In genomic region chr11:69179512-69179911, GRCm38 (mm10) we compare ENCODE assay signal across 25 mouse cellular contexts. TPM values are rescaled to one million over a fixed set of nuclear protein-coding genes. Genes with fewer than 3 reads are reported as not detected.
A peak's percentile ranks its signal among the peaks of the same experiment; 100 is the strongest.
DNase-seq lines count a peak whose midpoint lies in the region.
"Had no signal": no experiment of that assay in that cellular context is flagged by ENCODE, and none has a peak within 500 bp of the region (broad histone marks: within the 10 kb centered on the region; RNA-seq: fewer than 3 reads in every experiment).

No protein-coding gene starts in this region.

- peak; percentile 65 for DNase-seq in heart, embryonic 10.5 days (ENCODE audit: low spot score)
- DNase-seq in heart, postnatal 10 days: no peak
- DNase-seq in Muller cell, postnatal 12 days (ENCODE audit: inconsistent ontology term): peak; percentile 74
- DNase-seq in ovary, postnatal 10 days (ENCODE audit: low spot score): no peak
- DNase-seq: adrenal gland, adult 2 months; adrenal gland, adult 8-10 months; adrenal gland, postnatal 10 days; adrenal gland, postnatal 14 days; adrenal gland, postnatal 25 days; adrenal gland, postnatal 36 days; B cell, adult 2 months; cerebellum, adult 11 months; cerebellum, adult 11-12 months; cerebellum, adult 18-20 months; cerebellum, adult 2 months had no signal

- WGBS in heart, embryonic 10.5 days: 53% methylated on average over 3 of the region's 3 CpGs

- no peaks in the 10 kb centered on the region for H3K36me3 ChIP-seq in heart, embryonic 10.5 days
- H3K36me3 ChIP-seq: G1E had no signal

- no peaks in the 10 kb centered on the region for H3K9me3 ChIP-seq in heart, embryonic 10.5 days
- H3K9me3 ChIP-seq: G1E had no signal

- intact Hi-C loops in heart, postnatal 10 days (cut with DNase I): no loop called here

- no peak overlapping the region for H3K4me3 ChIP-seq in heart, embryonic 10.5 days

- no peaks in the 10 kb centered on the region for H3K27me3 ChIP-seq in heart, embryonic 10.5 days (ENCODE audit: insufficient read depth, poor library complexity, severe bottlenecking)
- H3K27me3 ChIP-seq: Patski had no signal

- H3K27ac ChIP-seq in heart, embryonic 10.5 days: no peak overlapping the region

- H3K4me1 ChIP-seq in heart, embryonic 10.5 days: peaks cover 11% of the 10 kb centered on the region; the same call in 1 of the 2 replicates

RNA-seq across cellular contexts. Expression of gene Alox8, which starts 18.1 kb away (rescaled TPM):
- 1.1 and 1.2 TPM in 2 replicates for polyA plus RNA-seq in heart, embryonic 10.5 days (2016; fragmentation: Nextera tagmentation; extraction: Ambion mirVana)
- 1 to 10 TPM; 2.0 to 2.2 TPM for total RNA-seq in heart, postnatal 10 days (2021)
- total RNA-seq: adrenal gland, adult 18-20 months; adrenal gland, adult 2 months; adrenal gland, adult 8-10 months; adrenal gland, postnatal 10 days; adrenal gland, postnatal 14 days; adrenal gland, postnatal 25 days; adrenal gland, postnatal 36 days had no signal
- polyA plus RNA-seq: adrenal gland, adult 2 months; G1E; Patski had no signal

RNA-seq across cellular contexts. Expression of gene Alox12b, which starts 22.7 kb away (rescaled TPM):
- not detected in 2 replicates for polyA plus RNA-seq in heart, embryonic 10.5 days (2016; fragmentation: Nextera tagmentation; extraction: Ambion mirVana)
- total RNA-seq in heart, postnatal 10 days (2021): not detected
- total RNA-seq: adrenal gland, adult 18-20 months; adrenal gland, adult 2 months; adrenal gland, adult 8-10 months; adrenal gland, postnatal 10 days; adrenal gland, postnatal 14 days; adrenal gland, postnatal 25 days; adrenal gland, postnatal 36 days; adrenal gland, postnatal 4 days; CH12.LX; G1E; MEL had no signal
- polyA plus RNA-seq: activated CD4-positive, CD25-positive, alpha-beta regulatory T cell, adult 4 months; adrenal gland, adult 2 months; C2C12; CD4-positive, CD25-positive, alpha-beta regulatory T cell, adult 4 months; G1E; Patski had no signal

RNA-seq across cellular contexts. Expression of gene Aloxe3, which starts 53.8 kb away (rescaled TPM):
- polyA plus RNA-seq in heart, embryonic 10.5 days (2016; fragmentation: Nextera tagmentation; extraction: Ambion mirVana): 0.16 and 0.25 TPM in 2 replicates
- not detected for total RNA-seq in heart, postnatal 10 days (2021)
- total RNA-seq: MEL had no signal
- polyA plus RNA-seq: G1E had no signal

RNA-seq across cellular contexts. Expression of gene 9130213A22Rik, which starts 57.1 kb away (rescaled TPM):
- 0.16 and 0.17 TPM in 2 replicates for polyA plus RNA-seq in heart, embryonic 10.5 days (2016; fragmentation: Nextera tagmentation; extraction: Ambion mirVana)
- total RNA-seq in heart, postnatal 10 days (2021): under 1 TPM; 0.42 to 0.60 TPM
- total RNA-seq: CH12.LX, ES-E14 had no signal
- polyA plus RNA-seq: activated CD4-positive, CD25-positive, alpha-beta regulatory T cell, adult 4 months; CD4-positive, CD25-positive, alpha-beta regulatory T cell, adult 4 months had no signal

RNA-seq across cellular contexts. Expression of gene Gucy2e, which starts 57.3 kb away (rescaled TPM):
- 0.24 and 0.46 TPM in 2 replicates for polyA plus RNA-seq in heart, embryonic 10.5 days (2016; fragmentation: Nextera tagmentation; extraction: Ambion mirVana)
- under 1 TPM; 0.41 to 0.60 TPM for total RNA-seq in heart, postnatal 10 days (2021)
- total RNA-seq: adrenal gland, adult 2 months; adrenal gland, adult 8-10 months; adrenal gland, postnatal 10 days; adrenal gland, postnatal 14 days; adrenal gland, postnatal 25 days; adrenal gland, postnatal 36 days; adrenal gland, postnatal 4 days; MEL had no signal
- polyA plus RNA-seq: adrenal gland, adult 2 months; C2C12; G1E; Patski had no signal

Comparison
In these comparisons a context has a peak if more than half of its experiments do, and no peak if none do; other contexts are left out.
1. DNase-seq: peak in heart, embryonic 10.5 days (single experiment) and Muller cell, postnatal 12 days (single experiment); none in heart, postnatal 10 days (0 of 2) and ovary, postnatal 10 days (single experiment).